Mouse (Mus musculus) liver, embryonic 16.5 days (tissue): Measurements from ENCODE around the gene Agpat4. TPM values are rescaled to one million over a fixed set of nuclear protein-coding genes. Genes with fewer than 3 reads are reported as not detected.

Experiments used
- ATAC-seq: fragments of 200-750 bp; cut with Nextera tagmentation; 2 replicates; pipeline ENCODE4 v1.8.0; 2017; ENCODE audit warnings: low read depth, mild to moderate bottlenecking, moderate number of reproducible peaks, moderate library complexity
- H3K27ac ChIP-seq: fragments of 300-500 bp; sonication (generic); 2 replicates; pipeline ENCODE4 v1.5.1; 2014; ENCODE audit warnings: mild to moderate bottlenecking, low read length
- H3K27me3 ChIP-seq: fragments of 300-500 bp; sonication (generic); 2 replicates; pipeline ENCODE4 v1.6.1; 2014; ENCODE audit warnings: low read depth, low read length, mixed read lengths; ENCODE audit not compliant: control insufficient read depth, insufficient read depth
- H3K36me3 ChIP-seq: fragments of 300-500 bp; sonication (generic); 2 replicates; pipeline ENCODE4 v1.6.1; 2014; ENCODE audit warnings: mild to moderate bottlenecking; ENCODE audit not compliant: control insufficient read depth, insufficient read depth
- H3K4me1 ChIP-seq: fragments of 300-500 bp; sonication (generic); 2 replicates; pipeline ENCODE4 v1.6.1; 2014; ENCODE audit warnings: low read depth, low read length, mixed read lengths; ENCODE audit not compliant: control insufficient read depth
- H3K4me2 ChIP-seq: fragments of 300-500 bp; sonication (generic); 2 replicates; pipeline ENCODE4 v1.6.1; 2014; ENCODE audit warnings: low read depth, low read length, mixed read lengths
- H3K4me3 ChIP-seq: fragments of 300-500 bp; sonication (generic); 2 replicates; pipeline ENCODE4 v1.5.1; 2014; ENCODE audit warnings: low read depth, mild to moderate bottlenecking, low read length
- H3K9ac ChIP-seq: fragments of 300-500 bp; sonication (generic); 2 replicates; pipeline ENCODE4 v1.6.1; 2014; ENCODE audit warnings: low read depth, low read length
- H3K9me3 ChIP-seq: fragments of 300-500 bp; sonication (generic); replicated peaks from 2 replicates; pipeline ENCODE4 v1.6.1; 2016; ENCODE audit warnings: low read length; ENCODE audit not compliant: control insufficient read depth
- WGBS: fragments of 180-500 bp; shearing (Covaris S2); extraction: QIAGEN DNeasy Blood & Tissue Kit; methylation state at CpG from one replicate; pipeline ENCODE4 v1.1.7; 2014; ENCODE audit not compliant: insufficient replicate concordance; 5-methylcytosine and 5-hydroxymethylcytosine counted together
- polyA plus RNA-seq: library from polyadenylated mRNA; unstranded; fragments of >200 nt; fragmentation: Nextera tagmentation; extraction: Ambion mirVana; gene quantifications from 2 replicates; pipeline ENCODE4 v1.2.1, GENCODE M21; 2015

The Agpat4 gene
- polyA plus RNA-seq, 1 experiment from 2014 or later: 27.2 TPM

DNA sequence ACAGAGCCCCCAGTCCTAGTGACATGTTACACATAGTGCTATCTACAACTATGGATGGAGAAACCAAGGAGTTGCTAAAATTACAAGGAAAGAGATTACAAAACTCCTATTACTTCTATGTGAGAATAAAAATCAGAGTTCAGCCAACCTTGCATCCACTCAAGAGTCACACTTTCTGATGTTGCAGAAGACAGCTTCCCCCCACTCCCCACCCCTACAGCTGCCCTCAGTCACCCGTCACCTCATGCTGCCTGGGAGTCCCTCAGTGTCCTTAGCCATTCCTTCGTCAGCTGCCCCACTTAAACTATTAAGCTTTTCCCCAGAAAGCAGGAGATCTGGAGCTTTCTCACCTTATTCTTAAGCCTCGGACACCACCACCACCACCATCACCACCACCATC lies 145.8 kb downstream of the Agpat4 start:
- Histone ChIP-seq H3K27ac (no peak overlapping the region), H3K4me3 (no peak overlapping the region), H3K27me3 (no peaks in the 10 kb centered on the region), H3K9me3 (no peaks in the 10 kb centered on the region), H3K4me1 (no peaks in the 10 kb centered on the region; the same call in 1 of the 2 replicates), H3K36me3 (no peaks in the 10 kb centered on the region), H3K9ac (no peak overlapping the region), H3K4me2 (no peak overlapping the region)
- ATAC-seq: no peak
- WGBS: 74% methylated on average over 3 of the region's 3 CpGs

DNA sequence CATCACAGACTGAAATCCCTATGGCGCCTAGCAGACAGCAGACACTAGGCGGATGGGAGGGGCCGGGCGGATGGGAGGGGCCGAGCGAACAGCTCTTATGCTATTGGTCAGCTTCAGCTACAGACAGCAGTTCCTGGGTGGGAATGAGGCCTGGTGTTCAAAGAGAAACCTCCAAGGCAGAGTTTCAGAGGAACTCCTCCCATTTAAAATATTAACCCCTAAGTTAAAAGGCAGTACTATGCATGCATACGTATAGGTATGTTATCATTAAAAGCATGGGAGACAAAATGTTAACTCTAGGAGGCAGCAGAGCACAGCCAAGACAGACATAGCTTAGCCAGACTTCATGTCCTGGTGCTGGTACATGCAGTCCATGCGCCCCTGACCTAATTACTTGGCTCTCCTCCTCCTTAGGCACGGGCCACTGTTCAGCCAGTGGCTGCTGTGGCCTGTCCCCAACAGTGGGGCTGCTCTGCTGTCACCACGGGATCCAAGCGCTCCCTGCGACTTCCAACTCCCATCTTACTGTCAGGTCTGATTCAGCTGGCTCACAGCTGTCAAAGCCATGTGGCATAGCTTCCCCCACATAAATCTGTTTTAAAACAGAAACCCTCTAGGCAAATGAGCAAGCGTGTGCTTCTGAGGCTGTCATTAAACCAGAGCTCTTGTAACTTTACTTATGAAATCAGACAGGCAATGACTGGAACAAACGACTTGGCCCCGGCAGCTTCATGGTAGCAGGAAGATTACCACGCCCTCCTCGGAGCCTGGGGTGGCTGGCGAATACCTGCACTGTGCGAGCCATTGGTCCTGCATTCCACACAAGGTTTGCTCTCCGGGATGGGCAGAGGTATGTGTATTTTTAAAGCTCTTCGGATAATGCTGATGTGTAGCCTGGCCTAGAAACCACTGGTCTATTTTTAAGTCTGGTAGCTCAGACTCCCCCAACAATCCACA lies 147.7 kb downstream of the Agpat4 start:
- H3K27ac ChIP-seq: no peak overlapping the region
- H3K4me3 ChIP-seq: no peak overlapping the region
- peak; percentile 41; the same call in 1 of the 2 replicates for ATAC-seq
- no peaks in the 10 kb centered on the region for H3K27me3 ChIP-seq
- 73% methylated on average over 21 of the region's 21 CpGs for WGBS
- no peaks in the 10 kb centered on the region for H3K9me3 ChIP-seq
- no peak overlapping the region for H3K9ac ChIP-seq
- no peaks in the 10 kb centered on the region; the same call in 1 of the 2 replicates for H3K4me1 ChIP-seq
- H3K36me3 ChIP-seq: peaks cover 6% of the 10 kb centered on the region
- no peak overlapping the region for H3K4me2 ChIP-seq

DNA sequence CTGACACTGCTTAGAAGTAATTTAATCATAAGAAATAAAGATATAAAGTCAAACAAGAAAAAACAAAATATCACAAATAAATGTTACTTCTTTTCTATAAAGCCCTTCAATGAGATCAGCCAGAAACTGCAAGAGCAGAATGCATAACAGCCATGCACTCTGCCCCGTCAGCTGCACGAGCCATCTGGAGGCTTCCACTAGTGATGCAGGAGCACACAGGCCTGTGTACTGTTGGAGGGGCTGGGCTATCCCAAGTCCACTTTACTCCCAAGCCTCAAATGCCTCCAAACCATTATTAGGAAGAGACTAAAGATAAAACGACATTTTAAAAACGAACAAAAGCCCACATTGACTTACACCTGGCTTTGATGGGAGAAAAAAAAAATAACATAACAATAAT lies 149.6 kb downstream of the Agpat4 start:
- Histone ChIP-seq H3K4me3 (no peak overlapping the region), H3K27me3 (no peaks in the 10 kb centered on the region), H3K4me2 (no peak overlapping the region), H3K4me1 (no peaks in the 10 kb centered on the region; the same call in 1 of the 2 replicates), H3K27ac (no peak overlapping the region), H3K36me3 (peaks cover 13% of the 10 kb centered on the region), H3K9me3 (no peaks in the 10 kb centered on the region), H3K9ac (no peak overlapping the region)
- 80% methylated on average over 4 of the region's 4 CpGs for WGBS
- ATAC-seq: no peak

DNA sequence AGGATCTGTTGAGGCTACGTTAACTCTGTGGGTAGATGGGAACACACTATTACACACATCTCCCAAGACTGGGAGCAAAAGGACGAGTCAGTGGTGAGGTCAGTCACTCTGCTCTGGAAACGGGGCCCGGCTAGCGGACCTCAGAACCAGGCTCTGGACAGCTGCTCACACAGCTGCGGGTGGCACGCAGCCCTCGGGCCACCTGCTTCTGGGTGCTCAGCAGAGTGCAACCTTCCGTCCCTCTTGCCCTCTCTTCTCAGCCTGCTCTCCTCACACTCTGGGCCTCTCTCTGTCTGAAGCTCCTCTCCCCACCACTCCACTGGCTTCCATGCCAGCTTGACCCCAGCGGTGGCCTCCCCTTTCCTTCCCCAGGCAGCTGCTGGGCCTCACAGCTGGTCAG lies 150.0 kb downstream of the Agpat4 start:
- H3K27ac ChIP-seq: no peak overlapping the region
- no peaks in the 10 kb centered on the region for H3K9me3 ChIP-seq
- H3K36me3 ChIP-seq: peaks cover 13% of the 10 kb centered on the region
- H3K9ac ChIP-seq: no peak overlapping the region
- no peak for ATAC-seq
- H3K4me2 ChIP-seq: no peak overlapping the region
- no peaks in the 10 kb centered on the region for H3K27me3 ChIP-seq
- H3K4me3 ChIP-seq: no peak overlapping the region
- 88% methylated on average over 10 of the region's 10 CpGs for WGBS
- no peaks in the 10 kb centered on the region; the same call in 1 of the 2 replicates for H3K4me1 ChIP-seq

Other genes starting within 250 kb of the Agpat4 start
- 9.5 and 9.9 TPM in 2 replicates for gene Map3k4, start 200.1 kb downstream of the Agpat4 start, polyA plus RNA-seq